Mouse (Mus musculus): ENCODE measurements around the gene Spata2. TPM values are rescaled to one million over a fixed set of nuclear protein-coding genes. Genes with fewer than 3 reads are reported as not detected.

Spata2 gene
- total RNA-seq, 2 experiments from 2014 or later, result 15.1 to 15.7 TPM

DNA sequence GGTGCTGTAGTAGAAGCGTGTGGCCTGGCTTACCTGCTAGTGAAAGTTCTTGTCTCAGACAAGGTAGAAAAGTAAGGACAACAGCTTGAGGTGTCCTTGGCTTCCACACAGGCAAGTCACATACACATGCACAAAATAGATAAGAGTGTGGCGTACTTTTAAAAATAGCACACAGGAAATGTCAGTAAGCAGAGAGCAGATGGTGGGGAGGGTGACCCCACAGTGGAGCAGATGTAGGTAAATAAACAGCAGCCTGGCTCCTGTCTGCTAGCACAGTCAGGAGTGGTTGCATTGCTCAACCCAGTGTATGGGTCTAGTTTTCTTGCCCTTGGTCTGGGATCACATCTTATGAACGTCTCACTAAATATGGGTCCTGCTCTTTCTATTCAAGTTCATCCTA, 17.8 kb upstream of the Spata2 start:
- peak; percentile 27 for DNase-seq

DNA sequence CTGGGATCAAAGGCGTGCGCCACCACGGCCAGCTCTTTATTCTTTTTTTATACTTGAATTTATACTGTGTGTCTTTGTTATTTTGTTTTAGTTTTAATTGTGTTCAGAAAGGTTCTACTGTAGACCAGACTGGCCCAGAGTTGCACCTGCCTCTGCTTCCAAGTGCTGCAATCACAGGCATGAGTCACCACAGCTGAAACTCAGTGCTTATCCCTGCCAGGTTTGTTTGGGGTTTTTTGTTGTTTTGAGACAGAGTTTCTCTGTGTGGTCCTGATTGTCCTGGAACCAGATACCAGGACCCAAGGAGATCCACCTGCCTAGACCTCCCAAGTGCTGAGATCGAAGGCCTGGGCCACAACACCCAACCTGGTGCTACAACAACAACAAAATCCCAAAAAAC, 15.9 kb upstream of the Spata2 start:
- DNase-seq, result no peak

DNA sequence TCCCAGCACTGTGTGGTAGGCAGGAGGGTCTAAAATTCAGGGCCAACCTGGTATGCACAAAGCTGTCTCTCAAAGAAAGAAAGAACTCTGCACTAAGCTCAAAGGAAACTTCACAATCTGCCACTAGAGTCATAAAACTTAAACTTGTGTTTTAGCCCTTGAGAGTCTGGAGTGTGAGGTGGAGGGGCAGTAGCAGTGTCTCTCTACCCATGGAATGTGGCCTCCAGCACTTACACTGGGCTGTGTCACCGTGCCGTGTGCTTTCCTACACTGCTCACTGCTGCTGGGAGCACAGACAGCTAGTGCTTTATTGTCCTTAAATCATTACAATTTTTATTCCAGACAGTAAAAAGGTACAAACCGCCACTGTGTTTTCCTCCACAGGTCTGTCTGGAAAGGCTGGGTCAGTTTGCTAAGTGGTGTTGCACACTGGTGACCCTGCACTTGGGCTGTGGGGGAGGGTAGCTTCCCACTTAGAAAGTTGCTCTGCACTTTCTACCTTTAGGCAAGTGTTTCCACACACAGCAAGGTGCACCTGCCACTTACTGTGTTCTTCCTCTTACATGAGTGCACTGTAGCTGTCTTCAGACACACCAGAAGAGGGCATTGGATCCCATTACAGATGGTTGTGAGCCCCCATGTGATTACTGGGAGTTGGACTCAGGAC, 15.2 kb upstream of the Spata2 start:
- DNase-seq, result no peak

DNA sequence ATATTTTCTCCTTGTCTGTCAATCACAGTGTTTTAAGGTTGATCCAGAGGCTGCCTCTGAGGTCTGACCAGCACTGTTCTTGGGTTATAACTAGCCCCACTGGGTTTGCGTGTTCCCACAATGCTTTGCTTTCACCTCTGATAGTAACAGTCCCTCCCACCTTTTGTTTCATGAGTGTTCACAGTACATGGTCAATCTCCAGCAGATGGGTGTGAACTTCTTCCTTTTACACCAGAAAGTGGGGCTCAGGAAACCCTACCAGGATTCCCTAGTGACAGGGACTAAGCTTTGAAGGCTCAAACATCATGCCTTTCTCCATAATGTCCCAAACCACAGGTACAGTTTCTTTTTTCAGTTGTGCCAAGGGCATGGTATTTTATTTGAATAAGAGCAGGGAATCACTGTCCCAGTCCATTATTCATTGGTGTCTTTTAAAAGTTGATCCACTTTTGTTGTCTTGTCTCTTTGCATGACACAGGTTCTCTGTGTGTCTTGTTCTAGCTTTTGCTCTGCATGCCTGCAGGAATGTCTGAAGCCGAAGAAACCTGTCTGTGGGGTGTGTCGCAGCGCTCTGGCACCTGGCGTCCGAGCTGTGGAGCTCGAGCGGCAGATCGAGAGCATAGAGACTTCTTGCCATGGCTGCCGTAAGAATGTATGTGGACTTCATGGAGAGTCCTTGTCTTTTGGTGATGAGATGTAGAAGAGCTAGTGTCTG, 14.0 kb upstream of the Spata2 start:
- no peak for DNase-seq

DNA sequence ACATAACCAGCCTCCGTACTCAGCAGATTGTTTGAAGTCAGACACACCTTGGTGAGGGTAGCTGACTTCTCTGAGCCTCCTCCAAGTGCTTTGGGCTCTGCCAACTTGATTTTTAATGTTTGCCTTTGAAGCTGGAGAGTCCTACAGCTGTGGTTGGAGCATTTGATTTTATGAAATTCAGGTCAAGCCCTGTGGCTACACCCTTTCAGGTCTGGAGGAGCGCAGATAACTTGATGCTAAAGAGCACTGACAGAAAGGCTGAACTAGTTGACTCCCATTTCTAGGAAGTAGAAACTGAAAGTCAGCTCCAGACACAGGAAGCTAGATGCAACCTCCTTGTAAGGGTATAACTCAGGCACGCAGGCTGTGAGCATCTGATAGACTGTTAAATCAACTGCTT, 12.4 kb upstream of the Spata2 start:
- no peak for DNase-seq

DNA sequence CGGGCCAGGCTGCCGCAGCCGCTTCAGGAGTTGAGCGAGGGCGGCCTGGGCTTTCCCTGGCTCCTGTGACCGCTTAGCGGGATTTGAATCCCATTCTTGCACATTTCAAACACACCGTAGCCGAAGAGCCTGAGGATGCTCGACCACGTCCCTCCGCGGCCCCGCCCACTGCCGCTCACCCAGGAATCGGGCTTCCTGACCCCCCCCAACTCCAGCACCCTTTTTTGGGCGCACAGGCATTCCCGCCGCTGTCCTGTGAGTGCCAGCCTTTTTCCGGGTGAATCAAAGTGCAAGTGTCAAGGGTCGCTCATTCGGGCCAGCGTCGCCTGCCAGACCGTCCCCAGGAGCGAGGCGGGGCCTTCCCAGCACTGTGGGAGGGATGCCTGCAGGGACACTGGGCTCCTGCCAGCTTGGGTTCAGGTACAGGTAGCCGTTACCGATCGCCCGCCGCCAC, 11.2 kb upstream of the Spata2 start:
- peak; percentile 52 for DNase-seq

DNA sequence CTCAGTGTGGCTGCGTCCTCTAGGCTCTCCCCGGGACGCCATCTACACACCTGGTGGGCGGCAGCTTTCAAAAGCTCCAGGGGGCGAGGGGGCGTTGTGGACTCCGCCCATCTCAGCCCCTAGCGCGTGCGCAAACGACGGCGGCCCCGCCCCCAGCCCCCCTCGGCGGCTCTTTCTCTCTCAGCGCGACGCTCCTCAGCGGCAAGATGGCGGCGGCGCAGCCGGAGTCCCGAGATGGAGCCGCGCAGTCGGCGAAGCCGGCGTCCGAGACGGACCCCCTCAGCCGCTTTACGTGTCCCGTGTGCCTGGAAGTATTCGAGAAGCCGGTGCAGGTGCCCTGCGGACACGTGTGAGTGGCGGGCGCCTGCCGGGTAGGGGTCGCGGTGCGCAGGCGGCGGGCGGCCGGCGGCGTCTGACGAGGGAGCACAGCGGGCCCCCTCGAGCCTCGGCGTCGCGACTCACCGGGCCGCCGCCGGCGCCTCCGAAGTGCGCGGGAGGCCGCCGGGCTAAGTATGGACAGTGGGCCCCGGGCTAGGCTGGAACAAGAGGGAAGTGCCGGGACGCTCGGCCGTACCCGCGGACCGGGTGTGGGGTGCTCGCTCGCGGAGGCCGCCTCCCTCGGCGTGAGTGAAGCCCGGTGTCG, 10.7 kb upstream of the Spata2 start:
- peak; percentile 85 for DNase-seq

DNA sequence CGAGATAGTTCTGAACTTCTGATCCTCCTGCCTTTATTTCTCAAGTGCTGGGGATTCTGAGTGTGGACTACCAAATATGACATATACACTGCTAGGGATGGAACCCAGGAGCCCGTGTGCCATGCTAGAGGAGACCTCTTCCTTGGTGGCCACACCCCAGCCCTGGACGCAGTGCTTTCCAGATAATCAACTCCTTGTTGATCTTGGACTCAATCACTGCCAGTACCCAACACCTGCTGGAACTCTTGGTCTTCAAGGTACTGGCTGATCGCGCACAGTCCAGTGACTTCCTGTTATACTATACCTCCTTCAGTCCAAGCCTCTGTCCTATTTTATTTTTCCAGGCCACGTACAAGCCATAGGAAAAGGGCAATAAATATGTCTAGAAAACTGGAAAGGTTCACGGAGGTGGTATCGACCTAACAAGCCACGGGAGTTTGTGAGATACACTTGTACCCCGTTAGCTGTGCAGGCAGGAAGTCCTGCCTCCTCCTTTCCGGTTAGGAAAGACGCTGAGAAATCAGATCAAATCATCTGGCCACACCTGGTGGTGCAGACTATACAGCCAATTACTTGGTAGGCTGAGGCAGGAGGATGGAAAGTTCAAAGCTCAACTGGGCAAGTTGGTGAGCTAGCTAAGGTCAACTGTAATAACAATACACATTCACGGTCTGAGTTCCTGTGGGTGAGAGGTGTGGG, 10.0 kb upstream of the Spata2 start:
- DNase-seq, result no peak

DNA sequence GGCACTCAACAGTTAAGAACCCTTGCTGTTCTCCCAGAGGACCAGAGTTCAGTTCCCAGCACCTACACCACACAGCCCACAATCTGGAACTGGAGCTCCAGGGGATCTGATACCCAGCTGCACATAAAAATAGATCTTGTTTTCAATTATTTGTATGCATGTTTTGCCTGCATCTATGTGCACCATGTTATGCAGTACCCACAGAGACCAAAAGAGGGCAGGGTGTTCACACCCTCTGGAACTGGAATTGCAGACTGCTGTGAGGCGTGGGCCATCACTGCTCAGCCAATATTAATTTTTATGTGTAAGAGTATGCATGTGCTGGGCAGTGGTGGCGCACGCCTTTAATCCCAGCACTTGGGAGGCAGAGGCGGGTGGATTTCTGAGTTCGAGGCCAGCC, 4.6 kb upstream of the Spata2 start:
- DNase-seq, result no peak

DNA sequence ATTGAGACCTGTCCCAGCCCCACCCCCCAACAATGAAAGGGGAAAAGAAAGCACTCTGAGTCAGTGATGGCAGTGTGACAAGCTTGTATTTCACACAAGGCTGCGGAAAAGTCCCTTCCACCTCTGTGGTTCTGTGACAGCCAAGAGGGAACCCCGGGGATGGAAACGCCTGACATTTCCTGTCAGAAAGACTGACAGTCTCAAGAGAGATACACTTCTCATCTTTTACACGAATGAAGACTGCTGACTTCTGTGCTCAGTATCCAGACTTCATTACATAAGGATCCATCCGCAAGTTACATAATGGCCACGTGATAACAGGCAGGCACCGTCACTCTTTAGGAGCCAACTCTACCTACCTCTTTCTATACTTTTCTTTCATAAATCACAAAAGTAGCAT, 3.8 kb upstream of the Spata2 start:
- no peak for DNase-seq

DNA sequence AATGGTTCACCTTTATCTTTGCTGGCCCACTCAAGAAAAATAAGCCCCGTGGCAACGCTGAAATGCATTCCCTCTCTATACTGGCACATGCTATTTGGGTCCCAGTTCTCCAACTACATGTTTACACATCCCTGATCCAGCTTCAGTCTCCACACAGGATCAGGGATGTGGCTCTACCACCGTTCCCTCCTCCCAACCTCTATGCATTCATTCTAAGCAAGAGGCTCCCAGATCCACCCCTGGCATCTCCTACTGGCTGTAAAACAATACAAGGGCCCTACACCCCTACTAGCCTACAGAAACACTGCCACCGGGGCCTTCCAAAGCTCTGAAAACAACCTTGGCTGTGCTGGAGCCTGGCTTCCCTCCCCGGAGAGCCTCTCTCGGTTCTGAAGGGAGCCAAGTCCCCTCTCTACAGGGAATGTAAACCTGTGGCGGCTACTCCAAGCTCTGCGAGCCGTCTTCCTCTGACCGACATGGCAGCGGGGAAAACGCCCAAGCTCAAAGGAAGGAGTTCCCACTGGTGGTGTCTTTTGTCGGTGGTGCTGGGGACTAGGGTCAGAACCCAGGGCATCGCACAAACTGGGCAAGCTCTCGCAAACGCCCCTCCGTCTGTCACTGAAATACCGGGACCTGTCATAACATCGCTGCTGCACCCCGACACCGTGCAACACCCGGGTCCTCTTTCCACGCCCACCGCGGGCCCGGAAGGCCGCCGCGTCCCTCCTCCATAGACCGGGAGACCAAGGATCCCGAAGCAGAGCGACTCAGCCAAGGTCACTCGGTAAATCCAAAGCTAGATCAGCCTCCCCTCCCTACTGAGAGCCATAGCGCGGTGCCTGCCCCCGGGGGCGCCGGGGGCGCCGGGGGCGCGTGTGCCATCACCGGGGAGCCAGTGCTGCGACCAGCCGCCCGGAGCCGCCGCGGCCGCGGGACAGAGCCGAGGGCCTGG, 654 bp downstream of the Spata2 start, which contains the start of gene Rnf114:
TSS of gene Rnf114 (plus strand) at position 889 of the 952 bp plus-strand sequence.
- DNase-seq, result peak; percentile 32

DNA sequence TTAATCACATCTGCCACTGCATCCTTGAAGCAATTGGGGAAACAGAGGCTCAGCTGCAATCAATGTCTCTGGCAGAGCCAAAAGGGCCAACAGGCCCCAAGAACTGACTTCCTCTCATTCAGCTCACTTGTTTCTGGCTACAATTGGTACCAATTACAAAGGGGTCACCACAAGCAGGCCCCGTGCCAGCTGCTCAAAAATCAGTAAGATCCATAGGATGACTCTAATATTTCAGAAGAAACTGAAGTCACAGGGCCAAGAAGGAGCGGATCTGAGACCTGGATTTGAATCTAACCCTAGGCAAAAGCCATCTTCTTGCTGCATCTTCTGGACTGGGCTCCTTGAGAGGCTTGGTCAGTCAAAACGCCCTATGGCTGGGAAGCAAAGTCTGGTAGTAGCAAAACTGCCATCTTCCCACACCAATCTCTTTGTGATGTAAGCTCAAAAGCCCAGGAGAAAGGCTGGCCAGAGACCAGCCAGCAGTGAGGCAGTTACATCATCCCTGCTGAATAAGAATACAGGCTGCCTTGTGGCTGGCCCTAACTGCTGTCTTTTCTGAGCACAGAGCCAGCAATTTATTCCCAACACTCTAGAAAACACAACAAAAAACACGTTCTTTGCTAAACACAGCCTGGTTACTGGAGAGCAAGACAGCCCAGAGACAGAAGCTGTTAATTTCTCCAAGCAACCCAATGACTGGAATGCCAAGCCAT, 1.7 kb downstream of the Spata2 start:
- peak; percentile 37 for DNase-seq

DNA sequence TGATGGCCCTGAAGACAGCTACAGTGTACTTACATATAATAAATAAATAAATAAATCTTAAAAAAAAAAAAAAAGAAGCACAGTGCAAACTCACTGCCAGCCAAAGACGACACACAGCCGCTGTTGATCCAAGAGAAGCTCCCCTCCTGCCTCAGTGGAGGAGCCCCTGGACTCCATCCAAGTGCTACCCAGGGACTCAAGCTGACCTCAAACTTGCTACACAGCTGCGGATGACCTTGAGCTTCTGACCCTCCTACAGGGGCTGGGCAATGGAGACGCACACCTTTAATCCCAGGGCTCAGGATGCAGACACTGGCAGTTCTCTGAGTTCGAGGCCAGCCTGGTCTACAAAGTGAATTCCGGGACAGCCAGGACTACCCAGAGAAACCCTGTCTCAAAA, 4.7 kb downstream of the Spata2 start:
- DNase-seq, result no peak

DNA sequence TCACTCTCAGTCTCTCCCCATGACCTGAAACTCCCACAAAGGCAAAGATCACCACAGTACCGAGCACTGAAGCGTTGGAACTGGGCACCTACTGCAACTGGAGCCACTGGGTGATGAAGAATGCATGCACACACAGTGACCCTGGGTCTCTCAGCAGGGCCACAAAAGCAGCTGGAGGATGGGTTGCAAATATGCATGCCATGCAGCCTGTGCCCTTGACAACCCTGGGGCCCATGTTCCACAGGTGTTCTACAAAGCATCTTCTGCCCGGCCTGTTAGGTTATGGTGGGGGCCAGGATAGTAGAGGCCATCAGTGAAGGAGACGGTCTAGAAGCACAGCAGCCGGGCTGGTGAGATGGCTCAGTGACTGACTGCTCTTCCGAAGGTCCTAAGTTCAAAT, 5.1 kb downstream of the Spata2 start:
- no peak for DNase-seq

DNA sequence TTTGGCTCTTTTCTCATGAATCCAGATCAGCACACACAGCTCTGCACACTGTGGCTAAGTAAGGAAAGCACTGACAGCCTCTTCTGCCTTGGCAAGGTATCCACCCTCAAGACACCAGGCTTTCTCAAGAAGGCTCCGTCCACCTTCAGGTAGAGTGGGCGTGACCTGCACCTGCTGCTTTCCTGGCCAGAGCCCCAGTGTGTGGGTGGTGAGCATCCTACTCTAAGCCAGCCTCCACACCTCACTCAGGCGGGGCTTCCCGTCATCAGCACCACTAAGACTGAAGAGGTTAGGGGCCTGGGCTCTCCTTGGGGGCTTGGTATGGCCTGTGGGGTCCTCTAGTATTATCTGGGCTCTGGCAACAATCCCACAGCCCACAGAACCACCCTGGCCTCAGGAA, 6.1 kb downstream of the Spata2 start:
- DNase-seq, result no peak

DNA sequence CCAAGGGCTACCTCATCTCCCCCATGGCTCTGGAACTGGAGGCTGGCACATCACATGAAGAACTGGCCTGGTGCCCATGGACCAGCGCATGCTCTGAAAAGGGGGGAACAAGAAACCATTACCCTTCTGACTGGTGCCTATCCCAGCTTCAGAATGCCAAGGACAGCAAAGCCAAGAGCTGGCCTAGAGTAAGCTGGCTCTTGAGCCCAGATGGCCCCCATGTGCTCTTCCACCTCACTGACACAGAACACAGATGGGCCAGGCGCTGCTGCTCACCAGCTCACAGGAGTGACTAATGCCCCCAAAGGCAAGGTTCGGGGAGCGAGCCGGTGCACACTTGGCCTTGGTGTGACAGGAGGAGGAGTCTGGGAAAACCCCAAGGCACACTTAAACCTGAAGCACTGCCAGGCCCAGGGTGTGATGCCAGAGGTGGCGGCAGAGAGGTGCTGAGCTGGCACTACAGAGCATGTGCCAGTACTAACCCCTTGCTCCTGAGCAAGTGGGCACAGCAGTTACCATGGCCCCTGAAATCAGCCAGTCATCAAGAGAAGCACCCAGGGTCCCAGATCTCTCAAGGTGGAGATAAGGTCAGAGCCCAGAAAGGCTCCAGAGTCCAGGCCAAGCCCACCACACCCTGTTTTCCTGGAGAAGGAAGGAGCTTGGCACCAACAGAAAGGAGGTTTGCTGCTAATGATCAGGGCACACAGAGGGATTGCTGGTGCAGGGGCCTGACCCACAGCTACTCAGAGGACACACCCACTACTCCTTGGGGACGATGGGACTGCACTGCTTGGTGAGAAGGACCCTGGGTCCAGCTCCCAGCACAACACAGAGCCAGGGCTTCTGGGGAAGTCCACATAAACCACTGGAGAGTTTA, 6.9 kb downstream of the Spata2 start:
- peak; percentile 68 for DNase-seq

DNA sequence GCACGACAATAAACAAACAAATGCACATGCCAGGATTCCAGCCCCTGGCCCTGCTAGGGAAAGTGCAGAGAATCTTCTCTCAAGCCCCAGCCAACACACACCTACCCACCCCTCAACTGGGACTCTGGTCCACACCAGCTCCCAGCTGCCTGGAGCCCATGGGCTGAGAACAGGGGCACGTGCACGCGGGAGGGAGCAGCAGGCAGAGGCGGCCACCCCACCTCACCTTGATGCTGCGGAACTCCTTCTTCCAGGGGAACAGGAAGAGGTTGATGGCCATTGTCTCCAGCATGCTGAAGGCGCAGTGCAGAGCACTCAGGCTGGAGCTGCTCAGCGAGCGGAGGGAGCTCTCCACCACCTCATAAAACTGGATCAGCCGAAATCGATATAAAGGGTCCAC, 7.8 kb downstream of the Spata2 start:
- DNase-seq, result no peak

DNA sequence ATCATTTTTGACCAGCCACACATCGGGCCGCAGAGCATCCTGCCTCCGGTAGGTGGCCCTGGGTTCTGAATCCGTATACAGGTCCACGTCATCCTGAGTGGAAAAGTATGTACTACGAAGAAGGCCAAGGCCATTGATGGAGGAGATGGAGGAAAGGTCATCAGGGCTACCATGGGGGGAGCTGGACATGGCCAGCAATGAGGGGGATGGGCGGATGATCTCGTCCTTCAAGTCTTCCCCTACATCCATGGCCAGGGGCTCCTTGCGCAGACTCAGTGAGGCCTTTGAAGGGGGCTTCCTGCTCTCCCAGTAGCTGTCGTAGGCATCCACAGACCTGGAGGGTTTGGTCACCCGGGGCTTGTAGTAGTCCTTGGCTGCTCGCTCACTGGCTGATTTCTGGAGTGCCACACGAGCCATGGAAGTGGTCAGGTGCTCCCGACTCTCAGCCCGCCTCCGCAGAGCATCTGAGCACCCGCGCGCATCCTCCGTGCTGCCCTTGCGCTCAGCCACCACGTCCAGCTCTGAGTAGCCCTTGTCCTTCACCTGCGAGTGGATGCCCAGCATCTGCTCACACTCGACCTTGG, 8.8 kb downstream of the Spata2 start:
- no peak for DNase-seq

DNA sequence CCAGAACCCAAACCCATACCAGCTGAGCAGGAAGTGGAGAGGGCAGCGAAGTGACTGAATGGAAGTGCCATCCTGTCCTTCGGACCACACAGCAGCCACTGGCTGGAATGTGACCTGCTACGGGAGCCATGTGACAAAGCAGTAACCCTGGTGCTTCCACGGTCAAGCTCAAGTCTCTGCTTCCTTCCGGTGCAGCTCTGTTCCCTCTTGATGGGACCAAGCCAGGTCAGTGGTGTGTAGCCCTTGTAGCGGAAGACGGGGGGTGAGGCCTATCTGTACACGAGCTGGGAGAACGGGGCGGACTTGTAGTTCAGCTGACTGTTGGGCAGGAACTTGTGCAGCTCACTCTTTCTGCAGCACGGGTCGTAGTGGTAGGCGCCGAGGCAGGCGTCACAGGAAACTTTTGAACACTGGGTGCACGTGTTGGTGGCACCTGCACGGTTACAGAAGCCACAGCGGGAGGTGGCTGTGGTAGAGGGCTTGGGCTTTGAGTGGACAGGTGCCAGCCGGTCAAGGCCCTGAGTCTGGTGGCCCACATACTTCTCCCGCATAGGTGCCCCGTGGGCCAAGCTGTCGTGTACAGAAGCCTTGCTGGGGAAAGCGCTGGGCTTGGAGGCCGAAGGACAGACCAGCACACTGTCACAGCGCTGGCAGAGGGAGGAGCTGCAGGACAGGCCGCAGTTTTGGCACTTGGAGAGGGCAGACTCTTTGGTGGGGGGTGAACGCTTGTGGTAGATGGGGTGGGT, 9.4 kb downstream of the Spata2 start:
- no peak for DNase-seq

Measured in gastrocnemius, postnatal 25 days (tissue).